Mouse (Mus musculus): ENCODE measurements around the gene Odr4. TPM values are rescaled to one million over a fixed set of nuclear protein-coding genes. Genes with fewer than 3 reads are reported as not detected.

Gene Odr4
- polyA plus RNA-seq, 1 experiment from 2014 or later: 26.6 TPM

- peak overlapping the region; percentile 82 for H3K4me3 ChIP-seq
- peaks cover 44% of the 10 kb centered on the region for H3K36me3 ChIP-seq (replicated peaks)
- H3K27ac ChIP-seq: peak overlapping the region; percentile 92
- H3K9me3 ChIP-seq: no peaks in the 10 kb centered on the region
- peaks cover 19% of the 10 kb centered on the region for H3K4me1 ChIP-seq
- 26% methylated on average over 11 of the region's 11 CpGs for whole genome bisulfite sequencing
- H3K27me3 ChIP-seq (ENCODE audit: poor library complexity, severe bottlenecking): no peaks in the 10 kb centered on the region
- no peak for DNase-seq (ENCODE audit: extremely low spot score, low spot score)
These were observed 796 bp downstream of the Odr4 start for GRCm38 (mm10) chr1:150391931-150392637.

DNA sequence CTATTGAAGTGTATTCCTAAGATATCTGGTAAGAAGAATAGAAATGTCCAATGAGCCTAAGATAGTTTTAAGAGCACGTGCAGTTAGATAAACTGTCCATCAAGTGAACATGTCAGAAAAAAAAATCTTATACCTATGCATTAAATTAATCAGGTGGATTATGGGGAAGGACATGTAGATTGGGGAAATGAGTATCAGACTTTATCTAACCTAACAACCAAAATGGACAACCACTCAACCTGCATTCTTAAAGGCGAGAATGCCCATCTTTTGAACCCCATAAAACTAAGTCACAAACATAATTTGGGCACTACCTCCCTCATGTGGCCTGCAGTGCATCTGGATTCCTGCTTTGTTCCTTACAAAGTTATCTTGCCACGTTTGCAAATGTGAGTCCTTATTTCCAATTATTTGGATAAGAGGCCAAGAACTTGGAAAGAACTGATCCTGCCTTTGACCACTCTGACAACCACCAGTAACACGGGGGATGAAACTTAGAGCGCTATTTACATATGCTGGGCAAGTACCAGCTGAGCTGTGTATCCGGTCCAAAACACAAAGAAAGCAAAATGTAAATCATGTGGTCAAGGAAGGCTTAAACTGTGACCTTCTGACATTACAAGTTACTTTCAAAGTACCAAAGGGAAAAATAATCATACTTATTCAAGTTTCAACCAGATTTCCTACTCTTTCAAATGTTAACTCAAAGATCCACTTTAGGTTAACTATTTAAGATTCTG, 3.3 kb downstream of the Odr4 start:
- no peaks in the 10 kb centered on the region for H3K9me3 ChIP-seq
- no peak for DNase-seq (ENCODE audit: extremely low spot score, low spot score)
- 89% methylated on average over 6 of the region's 6 CpGs for WGBS
- H3K4me3 ChIP-seq: no peak overlapping the region
- H3K36me3 ChIP-seq (replicated peaks): peaks cover 32% of the 10 kb centered on the region
- no peaks in the 10 kb centered on the region for H3K27me3 ChIP-seq (ENCODE audit: poor library complexity, severe bottlenecking)
- no peak overlapping the region for H3K27ac ChIP-seq
- H3K4me1 ChIP-seq: peaks cover 11% of the 10 kb centered on the region

GRCm38 (mm10) chr1:150387572-150387971, 5.3 kb downstream of the Odr4 start:
- no peaks in the 10 kb centered on the region for H3K9me3 ChIP-seq
- H3K4me3 ChIP-seq: no peak overlapping the region
- no peak overlapping the region for H3K27ac ChIP-seq
- DNase-seq (ENCODE audit: extremely low spot score, low spot score): no peak
- H3K36me3 ChIP-seq (replicated peaks): peaks cover 43% of the 10 kb centered on the region
- H3K27me3 ChIP-seq (ENCODE audit: poor library complexity, severe bottlenecking): no peaks in the 10 kb centered on the region
- peaks cover 6% of the 10 kb centered on the region for H3K4me1 ChIP-seq
- WGBS: 91% methylated on average over 9 of the region's 9 CpGs

GRCm38 (mm10) chr1:150384138-150384537, 8.7 kb downstream of the Odr4 start:
- no peak overlapping the region for H3K27ac ChIP-seq
- H3K9me3 ChIP-seq: no peaks in the 10 kb centered on the region
- H3K27me3 ChIP-seq (ENCODE audit: poor library complexity, severe bottlenecking): no peaks in the 10 kb centered on the region
- DNase-seq (ENCODE audit: extremely low spot score, low spot score): no peak
- H3K36me3 ChIP-seq (replicated peaks): peaks cover 39% of the 10 kb centered on the region
- H3K4me3 ChIP-seq: no peak overlapping the region
- H3K4me1 ChIP-seq: no peaks in the 10 kb centered on the region
- 94% methylated on average over 4 of the region's 4 CpGs for WGBS

- no peaks in the 10 kb centered on the region for H3K9me3 ChIP-seq
- no peak for DNase-seq (ENCODE audit: extremely low spot score, low spot score)
- no peaks in the 10 kb centered on the region for H3K27me3 ChIP-seq (ENCODE audit: poor library complexity, severe bottlenecking)
- H3K27ac ChIP-seq: no peak overlapping the region
- no peak overlapping the region for H3K4me3 ChIP-seq
- H3K4me1 ChIP-seq: no peaks in the 10 kb centered on the region
- H3K36me3 ChIP-seq (replicated peaks): peaks cover 15% of the 10 kb centered on the region
- WGBS: 93% methylated on average over 2 of the region's 2 CpGs
These were observed 18.6 kb downstream of the Odr4 start for GRCm38 (mm10) chr1:150374247-150374646.

DNA sequence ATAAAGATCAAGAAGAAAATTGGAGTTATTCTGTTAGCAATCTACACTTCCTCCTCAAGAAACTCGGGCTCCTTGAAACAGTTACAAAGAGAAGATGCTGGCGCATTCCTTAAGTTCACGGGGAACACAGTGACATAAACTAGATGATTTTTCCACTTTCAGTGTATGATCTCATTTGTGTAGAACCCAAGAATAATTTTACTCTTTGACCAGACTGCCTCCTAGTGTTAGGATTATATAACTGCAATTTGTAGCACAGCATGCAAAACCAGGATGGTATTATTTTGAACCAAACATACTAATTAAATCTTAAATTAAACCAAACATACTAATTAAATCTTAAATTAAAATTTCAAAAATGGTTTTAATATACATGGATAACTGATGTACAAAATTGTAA, 20.0 kb downstream of the Odr4 start:
- DNase-seq (ENCODE audit: extremely low spot score, low spot score): no peak
- 91% methylated on average over 3 of the region's 3 CpGs for WGBS

DNA sequence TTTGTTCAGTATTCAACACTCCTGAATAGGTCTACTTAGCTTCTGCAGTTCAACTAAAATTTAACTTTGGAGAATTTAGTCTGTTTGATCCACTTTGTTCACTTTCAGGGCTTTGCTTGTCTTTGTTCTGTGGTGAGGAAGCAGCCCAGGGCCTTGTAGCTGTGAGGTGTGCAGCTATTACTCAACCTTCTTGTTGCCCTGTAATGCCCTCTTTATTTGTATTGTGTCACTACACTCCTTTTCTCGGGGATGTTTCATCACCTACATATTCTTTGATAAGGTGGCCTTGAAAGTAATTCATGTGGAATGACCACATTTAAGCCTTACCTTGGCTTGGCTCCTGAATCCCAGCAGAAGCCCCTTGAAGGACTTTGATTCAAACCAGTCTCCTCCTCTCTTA, 32.0 kb downstream of the Odr4 start:
- Histone ChIP-seq H3K27me3 (ENCODE audit: poor library complexity, severe bottlenecking) (no peaks in the 10 kb centered on the region), H3K27ac (no peak overlapping the region), H3K4me1 (no peaks in the 10 kb centered on the region), H3K36me3 (replicated peaks) (peaks cover 40% of the 10 kb centered on the region), H3K4me3 (no peak overlapping the region), H3K9me3 (no peaks in the 10 kb centered on the region)
- WGBS: 96% methylated on average over 1 of the region's 1 CpGs
- no peak for DNase-seq (ENCODE audit: extremely low spot score, low spot score)

More for the DNA sequence above, 20.0 kb downstream of the Odr4 start:
- no peaks in the 10 kb centered on the region for H3K27me3 ChIP-seq (ENCODE audit: poor library complexity, severe bottlenecking)
- no peak overlapping the region for H3K27ac ChIP-seq
- H3K9me3 ChIP-seq: no peaks in the 10 kb centered on the region
- H3K36me3 ChIP-seq (replicated peaks): peaks cover 13% of the 10 kb centered on the region
- no peak overlapping the region for H3K4me3 ChIP-seq
- H3K4me1 ChIP-seq: no peaks in the 10 kb centered on the region

- no peak for DNase-seq (ENCODE audit: extremely low spot score, low spot score)
- Histone ChIP-seq H3K27ac (no peak overlapping the region), H3K4me1 (no peaks in the 10 kb centered on the region), H3K36me3 (replicated peaks) (no peaks in the 10 kb centered on the region), H3K4me3 (no peak overlapping the region), H3K27me3 (ENCODE audit: poor library complexity, severe bottlenecking) (no peaks in the 10 kb centered on the region), H3K9me3 (no peaks in the 10 kb centered on the region)
- 78% methylated on average over 2 of the region's 2 CpGs for WGBS
These were observed 57.8 kb downstream of the Odr4 start for GRCm38 (mm10) chr1:150335111-150335510.

- no peak for DNase-seq (ENCODE audit: extremely low spot score, low spot score)
- H3K36me3 ChIP-seq (replicated peaks): no peaks in the 10 kb centered on the region
- H3K9me3 ChIP-seq: no peaks in the 10 kb centered on the region
- no peaks in the 10 kb centered on the region for H3K4me1 ChIP-seq
- H3K27me3 ChIP-seq (ENCODE audit: poor library complexity, severe bottlenecking): no peaks in the 10 kb centered on the region
- no peak within 1 kb of the TSS for H3K4me3 ChIP-seq
- H3K27ac ChIP-seq: no peak within 1 kb of the TSS
- 92% methylated on average over 1 of the region's 1 CpGs for WGBS
These were observed 73.7 kb downstream of the Odr4 start, which contains the start of gene Pdc for GRCm38 (mm10) chr1:150319205-150319604. Gene Pdc (plus strand): TSS chr1:150319417.

Other genes with a start within 250 kb of the Odr4 start
- not detected in 2 replicates for gene Pdc, start 73.7 kb downstream of the Odr4 start, polyA plus RNA-seq (2016; fragmentation: Nextera tagmentation; extraction: Ambion mirVana)
- gene Tpr, start 242 bp downstream of the Odr4 start, polyA plus RNA-seq (2016; fragmentation: Nextera tagmentation; extraction: Ambion mirVana): 178 and 181 TPM in 2 replicates
- 0.49 and 0.56 TPM in 2 replicates for gene Prg4, start 73.1 kb upstream of the Odr4 start, polyA plus RNA-seq (2016; fragmentation: Nextera tagmentation; extraction: Ambion mirVana)

All from forebrain, embryonic 10.5 days (tissue).